Mouse (Mus musculus) lung, embryonic 16.5 days (tissue): ENCODE results near the gene Asb5. TPM values are rescaled to one million over a fixed set of nuclear protein-coding genes. Genes with fewer than 3 reads are reported as not detected.

Source experiments
- ATAC-seq: fragments of 200-750 bp; cut with Nextera tagmentation; 2 replicates; pipeline ENCODE4 v1.8.0; 2017; ENCODE audit warnings: low read depth, mild to moderate bottlenecking, moderate library complexity
- H3K27ac ChIP-seq: fragments of 300-500 bp; sonication (generic); 2 replicates; pipeline ENCODE4 v1.5.1; 2014; ENCODE audit warnings: mild to moderate bottlenecking, control low read depth, low read length
- H3K27me3 ChIP-seq: fragments of 300-500 bp; sonication (generic); 2 replicates; pipeline ENCODE4 v1.6.1; 2014; ENCODE audit warnings: low read depth, low read length, mixed read lengths; ENCODE audit not compliant: control insufficient read depth, insufficient read depth
- H3K36me3 ChIP-seq: fragments of 300-500 bp; sonication (generic); 2 replicates; pipeline ENCODE4 v1.6.1; 2014; ENCODE audit warnings: low read length; ENCODE audit not compliant: control insufficient read depth, insufficient read depth
- H3K4me1 ChIP-seq: fragments of 300-500 bp; sonication (generic); replicated peaks from 2 replicates; pipeline ENCODE4 v1.6.1; 2014; ENCODE audit warnings: low read length, mixed read lengths; ENCODE audit not compliant: control insufficient read depth, insufficient read depth
- H3K4me2 ChIP-seq: fragments of 300-500 bp; sonication (generic); 2 replicates; pipeline ENCODE4 v1.6.1; 2014; ENCODE audit warnings: low read depth, low read length, control low read depth
- H3K4me3 ChIP-seq: fragments of 300-500 bp; sonication (generic); 2 replicates; pipeline ENCODE4 v1.5.1; 2014; ENCODE audit warnings: mild to moderate bottlenecking, low read length, control low read depth
- H3K9ac ChIP-seq: fragments of 300-500 bp; sonication (generic); 2 replicates; pipeline ENCODE4 v1.6.1; 2014; ENCODE audit warnings: low read length, control low read depth
- H3K9me3 ChIP-seq: fragments of 300-500 bp; sonication (generic); 2 replicates; pipeline ENCODE4 v1.6.1; 2016; ENCODE audit warnings: low read length; ENCODE audit not compliant: control insufficient read depth
- WGBS: fragments of 180-500 bp; shearing (Covaris S2); extraction: QIAGEN DNeasy Blood & Tissue Kit; methylation state at CpG from one replicate; pipeline ENCODE4 v1.1.7; 2014; 5-methylcytosine and 5-hydroxymethylcytosine counted together
- polyA plus RNA-seq: library from polyadenylated mRNA; unstranded; fragments of >200 nt; fragmentation: Nextera tagmentation; extraction: Ambion mirVana; gene quantifications from 2 replicates; pipeline ENCODE4 v1.2.1, GENCODE M21; 2015

Gene Asb5
- polyA plus RNA-seq, 1 experiment from 2014 or later, result 3.6 TPM

DNA sequence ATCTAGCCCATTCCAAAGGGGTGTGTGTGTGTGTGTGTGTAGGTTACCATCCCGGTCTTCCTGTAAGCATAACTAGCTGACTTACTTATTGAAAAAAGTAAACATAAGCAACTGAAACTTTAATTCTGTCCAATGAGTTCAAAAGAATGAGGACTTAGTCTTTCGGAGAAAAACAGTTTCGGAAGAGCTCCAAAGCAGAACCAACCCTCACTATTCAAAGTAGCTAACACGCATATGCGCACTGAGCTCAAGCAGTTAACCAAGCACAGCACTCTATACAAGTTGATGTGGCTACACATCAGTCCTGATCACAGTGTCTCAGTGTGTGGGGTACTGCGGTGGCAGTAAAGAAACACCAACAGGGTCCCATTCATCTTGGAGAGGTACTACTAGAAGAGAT lies 2.7 kb upstream of the Asb5 start:
- WGBS, result 92% methylated on average over 6 of the region's 6 CpGs
- no peaks in the 10 kb centered on the region for H3K27me3 ChIP-seq
- no peak overlapping the region for H3K9ac ChIP-seq
- no peak for ATAC-seq
- peaks cover 16% of the 10 kb centered on the region for H3K4me1 ChIP-seq
- H3K4me3 ChIP-seq, result no peak overlapping the region
- peaks cover 17% of the 10 kb centered on the region for H3K36me3 ChIP-seq
- H3K27ac ChIP-seq, result no peak overlapping the region
- H3K4me2 ChIP-seq, result no peak overlapping the region
- H3K9me3 ChIP-seq, result no peaks in the 10 kb centered on the region

GRCm38 (mm10) chr8:54528571-54528970 lies 809 bp upstream of the Asb5 start:
- H3K36me3 ChIP-seq, result peaks cover 10% of the 10 kb centered on the region
- no peaks in the 10 kb centered on the region for H3K9me3 ChIP-seq
- peaks cover 16% of the 10 kb centered on the region for H3K4me1 ChIP-seq
- WGBS, result 27% methylated on average over 7 of the region's 7 CpGs
- peak overlapping the region; percentile 70 for H3K4me2 ChIP-seq
- H3K27ac ChIP-seq, result no peak overlapping the region
- H3K27me3 ChIP-seq, result no peaks in the 10 kb centered on the region
- ATAC-seq, result no peak
- peak overlapping the region; percentile 66 for H3K4me3 ChIP-seq
- H3K9ac ChIP-seq, result peak overlapping the region; percentile 74

- ATAC-seq, result no peak
- 91% methylated on average over 5 of the region's 5 CpGs for WGBS
These were observed 5.8 kb downstream of the Asb5 start for GRCm38 (mm10) chr8:54535172-54535571.

DNA sequence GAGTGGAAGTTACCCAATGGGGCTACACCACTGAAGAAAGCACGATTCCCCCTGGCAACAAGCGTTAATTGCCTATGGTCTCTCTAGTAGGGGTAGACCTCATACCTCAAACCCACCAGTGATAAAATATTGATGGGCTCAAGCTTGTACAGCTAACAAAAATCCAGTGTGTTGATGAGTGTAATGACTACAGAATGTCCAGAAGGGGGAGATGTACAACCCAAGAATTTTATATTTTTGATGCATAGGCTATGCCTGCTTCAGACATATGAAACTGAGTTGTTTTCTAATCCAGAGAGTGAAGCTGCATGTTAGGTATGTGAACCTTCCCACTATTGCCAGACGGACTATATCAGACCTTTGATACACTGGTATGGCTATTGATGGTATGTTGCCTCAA lies 7.9 kb downstream of the Asb5 start:
- Histone ChIP-seq H3K9ac (no peak overlapping the region), H3K9me3 (no peaks in the 10 kb centered on the region), H3K4me3 (no peak overlapping the region), H3K27me3 (no peaks in the 10 kb centered on the region), H3K36me3 (no peaks in the 10 kb centered on the region), H3K4me1 (no peaks in the 10 kb centered on the region), H3K4me2 (no peak overlapping the region), H3K27ac (no peak overlapping the region)
- 87% methylated on average over 3 of the region's 3 CpGs for WGBS
- ATAC-seq, result no peak

More at GRCm38 (mm10) chr8:54535172-54535571, 5.8 kb downstream of the Asb5 start:
- H3K4me2 ChIP-seq, result no peak overlapping the region
- no peaks in the 10 kb centered on the region for H3K27me3 ChIP-seq
- H3K27ac ChIP-seq, result no peak overlapping the region
- no peak overlapping the region for H3K9ac ChIP-seq
- H3K4me3 ChIP-seq, result no peak overlapping the region
- H3K4me1 ChIP-seq, result 0 out of 2 replicates have a peak, but pooled peaks cover 3% of the 10 kb centered on the region
- no peaks in the 10 kb centered on the region for H3K9me3 ChIP-seq
- H3K36me3 ChIP-seq, result no peaks in the 10 kb centered on the region

- Histone ChIP-seq H3K4me3 (no peak overlapping the region), H3K36me3 (no peaks in the 10 kb centered on the region), H3K9ac (no peak overlapping the region), H3K9me3 (no peaks in the 10 kb centered on the region), H3K4me1 (no peaks in the 10 kb centered on the region), H3K27me3 (no peaks in the 10 kb centered on the region), H3K4me2 (no peak overlapping the region), H3K27ac (no peak overlapping the region)
- 55% methylated on average over 1 of the region's 1 CpGs for WGBS
- ATAC-seq, result no peak
These were observed 12.0 kb downstream of the Asb5 start for GRCm38 (mm10) chr8:54541331-54541730.

DNA sequence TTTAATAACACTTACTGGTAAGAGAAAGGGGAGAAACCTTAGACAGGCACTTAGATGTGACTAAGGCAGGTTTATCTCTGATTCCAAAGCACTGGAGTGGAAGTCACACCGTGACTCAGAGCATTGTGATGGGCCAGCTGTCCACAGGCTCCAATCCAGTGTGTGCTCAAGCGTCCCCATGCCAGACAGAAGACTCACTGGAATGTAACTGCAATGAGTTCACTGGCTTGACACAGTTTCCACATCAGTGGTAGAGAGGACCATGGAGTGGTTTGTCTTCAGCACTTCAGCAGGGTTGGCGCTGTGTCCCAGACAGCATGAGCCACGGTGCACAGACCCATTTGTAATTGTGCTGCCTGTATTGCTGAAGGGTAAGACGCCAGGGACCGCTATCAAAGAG lies 19.0 kb downstream of the Asb5 start:
- H3K4me3 ChIP-seq, result no peak overlapping the region
- H3K27ac ChIP-seq, result no peak overlapping the region
- ATAC-seq, result no peak
- H3K36me3 ChIP-seq, result no peaks in the 10 kb centered on the region
- no peak overlapping the region for H3K9ac ChIP-seq
- no peaks in the 10 kb centered on the region for H3K27me3 ChIP-seq
- H3K4me2 ChIP-seq, result no peak overlapping the region
- no peaks in the 10 kb centered on the region for H3K4me1 ChIP-seq
- H3K9me3 ChIP-seq, result no peaks in the 10 kb centered on the region
- WGBS, result 69% methylated on average over 6 of the region's 6 CpGs

GRCm38 (mm10) chr8:54550026-54550574 lies 20.7 kb downstream of the Asb5 start:
- 87% methylated on average over 12 of the region's 12 CpGs for WGBS
- no peaks in the 10 kb centered on the region for H3K9me3 ChIP-seq

DNA sequence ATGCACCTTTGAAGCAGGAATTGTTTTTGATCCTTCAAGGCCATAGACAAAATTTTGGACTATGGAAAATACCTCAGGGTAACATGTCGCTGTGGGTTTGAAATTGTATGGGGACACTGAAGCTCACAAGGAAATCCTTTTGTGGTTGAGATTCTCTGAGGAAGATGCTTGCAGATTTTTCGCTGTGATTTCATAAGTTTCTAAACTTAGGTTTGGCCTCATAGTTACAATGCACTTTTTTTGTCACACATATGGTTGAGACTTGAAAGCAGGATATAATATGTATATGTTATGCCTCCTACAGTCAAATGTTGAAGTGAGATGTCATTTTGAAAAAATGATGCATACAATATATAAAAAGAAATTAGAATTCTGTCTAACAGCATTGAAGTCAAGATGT lies 25.5 kb downstream of the Asb5 start:
- no peaks in the 10 kb centered on the region for H3K36me3 ChIP-seq
- no peaks in the 10 kb centered on the region for H3K27me3 ChIP-seq
- H3K4me2 ChIP-seq, result no peak overlapping the region
- WGBS, result 74% methylated on average over 2 of the region's 2 CpGs
- H3K4me3 ChIP-seq, result no peak overlapping the region
- H3K27ac ChIP-seq, result no peak overlapping the region
- no peak for ATAC-seq
- no peaks in the 10 kb centered on the region for H3K4me1 ChIP-seq
- H3K9me3 ChIP-seq, result no peaks in the 10 kb centered on the region
- no peak overlapping the region for H3K9ac ChIP-seq

More at GRCm38 (mm10) chr8:54550026-54550574, 20.7 kb downstream of the Asb5 start:
- no peak overlapping the region for H3K4me2 ChIP-seq
- no peaks in the 10 kb centered on the region for H3K36me3 ChIP-seq
- H3K27me3 ChIP-seq, result no peaks in the 10 kb centered on the region
- no peak overlapping the region for H3K27ac ChIP-seq
- no peak for ATAC-seq
- H3K9ac ChIP-seq, result no peak overlapping the region
- H3K4me1 ChIP-seq, result no peaks in the 10 kb centered on the region
- H3K4me3 ChIP-seq, result no peak overlapping the region

DNA sequence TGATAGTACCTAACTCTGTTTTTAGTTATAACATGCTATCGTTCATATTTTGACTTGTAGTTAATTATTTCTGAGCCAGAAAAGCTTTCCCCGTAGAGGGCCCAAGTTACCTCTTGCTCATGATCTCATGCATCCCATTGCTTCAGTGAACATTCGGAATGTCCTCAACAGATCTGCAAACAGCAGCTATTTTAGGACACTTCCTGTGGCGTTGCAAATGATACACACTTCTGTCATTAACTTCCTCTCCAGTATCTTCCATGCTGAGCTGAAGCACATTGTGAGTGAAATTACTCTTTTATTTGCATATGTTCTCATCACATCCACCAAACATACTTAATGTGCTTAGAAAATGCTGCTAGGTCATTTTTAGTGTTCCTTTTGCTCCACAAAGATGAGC lies 32.8 kb downstream of the Asb5 start:
- H3K4me3 ChIP-seq, result no peak overlapping the region
- no peak for ATAC-seq
- H3K36me3 ChIP-seq, result no peaks in the 10 kb centered on the region
- no peaks in the 10 kb centered on the region for H3K27me3 ChIP-seq
- no peaks in the 10 kb centered on the region for H3K4me1 ChIP-seq
- no peak overlapping the region for H3K9ac ChIP-seq
- no peak overlapping the region for H3K4me2 ChIP-seq
- no peaks in the 10 kb centered on the region for H3K9me3 ChIP-seq
- 36% methylated on average over 4 of the region's 4 CpGs for WGBS
- H3K27ac ChIP-seq, result no peak overlapping the region

DNA sequence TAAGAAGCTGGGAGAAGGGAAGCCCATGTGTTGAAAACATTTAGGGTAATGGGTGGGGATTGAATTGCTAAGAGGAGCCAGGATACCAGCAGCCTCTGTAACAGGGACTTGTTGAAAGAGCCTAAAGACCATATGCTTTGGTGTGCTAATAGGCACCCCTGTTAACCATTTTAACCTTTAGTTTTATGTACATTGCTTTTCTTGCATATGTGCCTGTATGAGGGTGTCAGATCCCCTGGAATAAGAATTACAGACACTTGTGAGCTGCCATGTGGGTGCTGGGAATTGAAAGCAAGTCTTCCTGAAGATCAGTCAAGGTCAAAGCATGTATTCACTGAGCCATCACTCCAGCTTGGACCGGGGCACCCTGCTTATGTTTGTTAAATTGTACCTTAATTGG lies 35.8 kb downstream of the Asb5 start:
- Histone ChIP-seq H3K4me2 (no peak overlapping the region), H3K36me3 (no peaks in the 10 kb centered on the region), H3K9ac (no peak overlapping the region), H3K4me1 (no peaks in the 10 kb centered on the region), H3K9me3 (no peaks in the 10 kb centered on the region), H3K4me3 (no peak overlapping the region), H3K27me3 (no peaks in the 10 kb centered on the region), H3K27ac (no peak overlapping the region)
- WGBS, result 67% methylated on average over 1 of the region's 1 CpGs
- ATAC-seq, result no peak
